Mouse (Mus musculus) megakaryocyte, embryonic 14.5 days (primary cell): ENCODE measurements around the gene Jak3.

Source experiments
- FLI1 ChIP-seq: IDR thresholded peaks from 2 replicates; pipeline ENCODE4 v1.6.1; 2012; ENCODE audit warnings: low read length, inconsistent platforms, mixed read lengths
- GATA1 ChIP-seq: IDR thresholded peaks from 3 replicates; pipeline ENCODE4 v1.6.1; 2012; ENCODE audit warnings: mixed read lengths, low read length, inconsistent platforms, borderline replicate concordance

GRCm38 (mm10) chr8:71709134-71709799 lies 33.2 kb downstream of the Jak3 start:
- TF ChIP-seq FLI1 (no peak), GATA1 (no peak)
